Mouse (Mus musculus): ENCODE measurements around the gene Nop9. TPM values are rescaled to one million over a fixed set of nuclear protein-coding genes. Genes with fewer than 3 reads are reported as not detected.

The Nop9 gene
- polyA plus RNA-seq, 1 experiment from 2014 or later: 32.7 TPM

Other genes starting within 250 kb of the Nop9 start
- gene Cpne6, start 235.2 kb upstream of the Nop9 start, polyA plus RNA-seq (2015; fragmentation: Nextera tagmentation; extraction: Ambion mirVana): 5.7 and 10.1 TPM in 2 replicates
- 0.07 TPM in 1 of 2 replicates, not detected in the other for gene Nrl, start 220.7 kb upstream of the Nop9 start, polyA plus RNA-seq (2015; fragmentation: Nextera tagmentation; extraction: Ambion mirVana)
- gene Pck2, start 205.4 kb upstream of the Nop9 start, polyA plus RNA-seq (2015; fragmentation: Nextera tagmentation; extraction: Ambion mirVana): 18.7 and 20.3 TPM in 2 replicates
- 109 and 126 TPM in 2 replicates for gene Dcaf11, start 185.7 kb upstream of the Nop9 start, polyA plus RNA-seq (2015; fragmentation: Nextera tagmentation; extraction: Ambion mirVana)
- 0.59 TPM in 1 of 2 replicates, not detected in the other for gene A730061H03Rik, start 185.3 kb upstream of the Nop9 start, polyA plus RNA-seq (2015; fragmentation: Nextera tagmentation; extraction: Ambion mirVana)
- 1.0 and 3.2 TPM in 2 replicates for gene Fitm1, start 170.1 kb upstream of the Nop9 start, polyA plus RNA-seq (2015; fragmentation: Nextera tagmentation; extraction: Ambion mirVana)
- 167 and 179 TPM in 2 replicates for gene Psme1, start 167.6 kb upstream of the Nop9 start, polyA plus RNA-seq (2015; fragmentation: Nextera tagmentation; extraction: Ambion mirVana)
- 20.4 and 24.5 TPM in 2 replicates for gene Emc9, start 160.4 kb upstream of the Nop9 start, polyA plus RNA-seq (2015; fragmentation: Nextera tagmentation; extraction: Ambion mirVana)
- 178 and 199 TPM in 2 replicates for gene Psme2, start 154.6 kb upstream of the Nop9 start, polyA plus RNA-seq (2015; fragmentation: Nextera tagmentation; extraction: Ambion mirVana)
- gene Rnf31, start 154.0 kb upstream of the Nop9 start, polyA plus RNA-seq (2015; fragmentation: Nextera tagmentation; extraction: Ambion mirVana): 21.7 and 27.5 TPM in 2 replicates
- gene Irf9, start 142.1 kb upstream of the Nop9 start, polyA plus RNA-seq (2015; fragmentation: Nextera tagmentation; extraction: Ambion mirVana): 9.8 and 10.4 TPM in 2 replicates
- 17.4 and 17.6 TPM in 2 replicates for gene Rec8, start 127.7 kb upstream of the Nop9 start, polyA plus RNA-seq (2015; fragmentation: Nextera tagmentation; extraction: Ambion mirVana)
- 81.6 and 84.5 TPM in 2 replicates for gene Ipo4, start 109.7 kb upstream of the Nop9 start, polyA plus RNA-seq (2015; fragmentation: Nextera tagmentation; extraction: Ambion mirVana)
- gene Gm49378, start 107.8 kb upstream of the Nop9 start, polyA plus RNA-seq (2015; fragmentation: Nextera tagmentation; extraction: Ambion mirVana): 1.9 and 3.0 TPM in 2 replicates
- gene Tm9sf1, start 101.9 kb upstream of the Nop9 start, polyA plus RNA-seq (2015; fragmentation: Nextera tagmentation; extraction: Ambion mirVana): 60.0 and 61.2 TPM in 2 replicates
- 0.30 and 0.31 TPM in 2 replicates for gene Tssk4, start 95.5 kb upstream of the Nop9 start, polyA plus RNA-seq (2015; fragmentation: Nextera tagmentation; extraction: Ambion mirVana)
- 68.6 and 70.4 TPM in 2 replicates for gene Mdp1, start 85.2 kb upstream of the Nop9 start, polyA plus RNA-seq (2015; fragmentation: Nextera tagmentation; extraction: Ambion mirVana)
- gene Gmpr2, start 73.8 kb upstream of the Nop9 start, polyA plus RNA-seq (2015; fragmentation: Nextera tagmentation; extraction: Ambion mirVana): 51.1 and 55.0 TPM in 2 replicates
- 551 and 603 TPM in 2 replicates for gene Nedd8, start 73.6 kb upstream of the Nop9 start, polyA plus RNA-seq (2015; fragmentation: Nextera tagmentation; extraction: Ambion mirVana)
- 26.3 and 26.9 TPM in 2 replicates for gene Tinf2, start 63.9 kb upstream of the Nop9 start, polyA plus RNA-seq (2015; fragmentation: Nextera tagmentation; extraction: Ambion mirVana)
- gene Tgm1, start 31.8 kb upstream of the Nop9 start, polyA plus RNA-seq (2015; fragmentation: Nextera tagmentation; extraction: Ambion mirVana): 0.17 and 0.66 TPM in 2 replicates
- gene Rabggta, start 23.4 kb upstream of the Nop9 start, polyA plus RNA-seq (2015; fragmentation: Nextera tagmentation; extraction: Ambion mirVana): 50.6 and 53.2 TPM in 2 replicates
- 90.0 and 95.0 TPM in 2 replicates for gene Dhrs1, start within 50 bp of the Nop9 start, polyA plus RNA-seq (2015; fragmentation: Nextera tagmentation; extraction: Ambion mirVana)
- gene Cideb, start 12.8 kb downstream of the Nop9 start, polyA plus RNA-seq (2015; fragmentation: Nextera tagmentation; extraction: Ambion mirVana): 0.24 TPM in 1 of 2 replicates, not detected in the other
- 0.29 and 0.33 TPM in 2 replicates for gene Ltb4r2, start 15.7 kb downstream of the Nop9 start, polyA plus RNA-seq (2015; fragmentation: Nextera tagmentation; extraction: Ambion mirVana)
- gene Ltb4r1, start 20.3 kb downstream of the Nop9 start, polyA plus RNA-seq (2015; fragmentation: Nextera tagmentation; extraction: Ambion mirVana): 0.21 and 0.28 TPM in 2 replicates
- gene Adcy4, start 38.4 kb downstream of the Nop9 start, polyA plus RNA-seq (2015; fragmentation: Nextera tagmentation; extraction: Ambion mirVana): 4.4 and 5.7 TPM in 2 replicates
- gene Ripk3, start 43.2 kb downstream of the Nop9 start, polyA plus RNA-seq (2015; fragmentation: Nextera tagmentation; extraction: Ambion mirVana): 4.3 and 4.7 TPM in 2 replicates
- 12.2 and 14.2 TPM in 2 replicates for gene Nfatc4, start 77.5 kb downstream of the Nop9 start, polyA plus RNA-seq (2015; fragmentation: Nextera tagmentation; extraction: Ambion mirVana)
- 11.8 and 12.7 TPM in 2 replicates for gene Nynrin, start 108.3 kb downstream of the Nop9 start, polyA plus RNA-seq (2015; fragmentation: Nextera tagmentation; extraction: Ambion mirVana)
- 0.19 and 0.25 TPM in 2 replicates for gene Cbln3, start 138.7 kb downstream of the Nop9 start, polyA plus RNA-seq (2015; fragmentation: Nextera tagmentation; extraction: Ambion mirVana)
- gene Khnyn, start 139.3 kb downstream of the Nop9 start, polyA plus RNA-seq (2015; fragmentation: Nextera tagmentation; extraction: Ambion mirVana): 10.5 and 11.1 TPM in 2 replicates
- 105 and 109 TPM in 2 replicates for gene Sdr39u1, start 154.6 kb downstream of the Nop9 start, polyA plus RNA-seq (2015; fragmentation: Nextera tagmentation; extraction: Ambion mirVana)
- gene Cma1, start 199.0 kb downstream of the Nop9 start, polyA plus RNA-seq (2015; fragmentation: Nextera tagmentation; extraction: Ambion mirVana): 0.47 TPM in 1 of 2 replicates, not detected in the other
- not detected in 2 replicates for gene Cma2, start 205.3 kb downstream of the Nop9 start, polyA plus RNA-seq (2015; fragmentation: Nextera tagmentation; extraction: Ambion mirVana)

Measured in neural tube, embryonic 13.5 days (tissue).